Mouse (Mus musculus): Measurements from ENCODE around the gene Hdac11.
"Not testable (repeated sequence)": the region's sequence is repeated elsewhere in the genome, so short reads cannot be mapped to it uniquely, and the experiment has no call there.

The Hdac11 gene

GRCm38 (mm10) chr6:91202571-91202970 lies 46.1 kb downstream of the Hdac11 start:
- no peak for DNase-seq (ENCODE audit: low spot score in 2 of 2)

DNA sequence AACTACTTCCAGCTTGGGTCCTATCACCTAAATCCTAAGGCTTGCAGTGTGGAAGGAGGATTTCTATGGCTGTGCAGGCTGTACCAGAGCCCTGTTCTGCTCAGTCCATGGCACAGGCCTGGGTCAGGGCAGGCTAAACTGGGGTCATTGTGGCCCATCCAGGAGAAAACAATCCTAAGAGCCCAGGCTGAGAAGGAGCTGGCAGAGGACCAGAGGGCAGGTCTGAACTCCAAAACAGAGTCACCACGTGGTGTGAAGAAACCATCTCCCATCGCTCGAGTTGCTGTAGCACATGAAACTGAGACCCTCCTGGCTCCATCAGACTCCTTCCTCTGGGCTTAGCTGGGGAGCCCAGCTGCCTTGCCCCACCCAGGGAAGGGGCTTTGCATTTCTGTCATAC lies 48.9 kb downstream of the Hdac11 start:
- DNase-seq (ENCODE audit: low spot score in 2 of 2) = no peak

DNA sequence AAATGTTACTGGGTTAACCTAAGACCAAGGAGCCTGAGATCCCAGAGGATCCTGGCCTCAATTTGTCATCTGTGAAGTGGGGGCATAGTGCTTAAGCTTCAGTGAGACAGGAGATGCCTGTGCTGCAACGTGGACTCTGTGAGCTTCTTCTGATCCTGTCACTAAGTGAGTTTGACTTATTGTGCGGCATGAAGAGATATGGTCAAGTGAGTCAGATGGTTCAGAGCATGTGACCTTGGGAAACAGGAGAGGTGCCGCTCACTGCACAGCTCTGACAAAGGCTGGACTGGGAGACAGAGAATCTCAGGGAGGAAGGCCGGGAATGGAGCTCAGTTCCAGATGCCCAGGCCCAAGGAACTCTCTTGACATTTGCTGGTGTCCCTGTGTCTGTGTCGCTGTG lies 49.3 kb downstream of the Hdac11 start:
- DNase-seq (ENCODE audit: low spot score in 2 of 2) = no peak

DNA sequence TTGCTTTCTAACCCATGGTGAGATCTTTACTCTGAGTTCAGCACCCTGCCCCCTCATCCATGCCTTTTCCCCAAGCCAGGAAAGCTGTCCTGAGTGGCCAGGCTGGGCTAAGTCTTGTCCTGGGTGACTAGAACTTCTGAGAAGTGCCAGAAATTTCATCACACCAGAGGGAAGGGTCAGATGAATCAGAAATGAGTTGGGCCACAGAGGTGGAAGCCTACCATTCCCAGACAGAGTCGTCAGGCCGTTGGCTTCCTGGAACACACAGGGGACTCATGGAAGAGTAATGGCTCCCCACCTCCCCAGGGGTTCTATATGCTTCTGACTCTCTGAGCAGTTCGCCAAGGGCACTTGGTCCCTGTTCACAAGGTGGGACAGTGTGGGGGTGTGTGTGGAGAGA lies 51.0 kb downstream of the Hdac11 start:
- DNase-seq (ENCODE audit: low spot score in 2 of 2) = no peak

DNA sequence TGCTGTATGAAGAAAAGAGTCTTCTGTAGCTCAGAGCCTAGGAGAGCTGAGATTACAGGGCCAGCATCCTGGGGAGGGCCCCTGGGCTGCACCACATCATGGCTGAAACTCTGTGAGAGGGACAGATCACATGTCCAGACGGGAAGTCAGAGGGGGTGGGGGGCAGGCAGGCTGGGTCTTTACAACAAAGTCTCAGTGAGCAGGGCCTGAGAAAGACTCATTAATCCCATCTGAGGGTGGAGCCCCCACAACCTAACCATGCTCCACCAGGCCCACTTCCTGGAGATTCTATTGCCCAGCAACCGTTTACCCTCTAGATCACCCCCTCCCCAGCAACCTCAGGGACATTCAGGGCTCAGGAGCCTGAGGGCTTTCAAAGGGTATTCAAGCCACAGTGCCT lies 53.3 kb downstream of the Hdac11 start:
- no peak for DNase-seq (ENCODE audit: low spot score in 2 of 2)

DNA sequence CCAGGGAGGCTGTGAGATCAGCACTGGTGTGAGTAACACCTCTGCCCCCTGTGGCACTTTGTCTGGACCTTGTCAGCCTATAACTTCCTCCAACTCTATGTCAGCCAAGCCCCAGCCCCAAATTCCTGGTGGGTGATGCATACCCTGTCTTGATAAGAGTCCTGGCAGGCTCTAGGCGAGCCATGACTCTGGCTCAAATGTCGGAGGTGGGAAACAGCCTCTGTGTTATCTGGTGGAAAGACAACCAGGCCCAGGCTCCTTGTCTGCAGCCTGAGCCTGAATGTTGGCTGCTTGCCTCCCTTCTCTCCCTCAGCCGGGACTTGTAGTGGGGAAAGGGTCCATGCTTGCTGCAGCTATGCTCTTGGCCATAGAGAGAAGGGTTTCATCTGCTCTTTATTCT lies 54.4 kb downstream of the Hdac11 start:
- no peak for DNase-seq (ENCODE audit: low spot score in 2 of 2)

DNA sequence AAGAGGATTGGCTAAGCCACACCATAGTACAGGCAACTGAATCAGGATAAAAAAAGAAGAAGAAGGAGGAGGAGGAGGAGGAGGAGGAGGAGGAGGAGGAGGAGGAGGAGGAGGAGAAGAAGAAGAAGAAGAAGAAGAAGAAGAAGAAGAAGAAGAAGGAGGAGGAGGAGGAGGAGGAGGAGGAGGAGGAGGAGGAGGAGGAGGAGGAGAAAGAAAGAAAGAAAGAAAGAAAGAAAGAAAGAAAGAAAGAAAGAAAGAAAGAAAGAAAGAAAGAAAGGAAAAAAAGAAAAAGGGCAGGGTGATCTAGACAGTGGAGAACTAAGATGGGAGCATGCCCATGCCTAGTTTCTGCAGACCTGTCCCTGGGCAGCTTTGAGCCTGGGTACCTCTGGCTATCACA lies 55.7 kb downstream of the Hdac11 start, which contains the start of gene Fbln2:
Fbln2 (plus strand) TSS at position 301 of the 400 bp plus-strand sequence.
- not testable (repeated sequence) for DNase-seq (ENCODE audit: low spot score in 2 of 2)

DNA sequence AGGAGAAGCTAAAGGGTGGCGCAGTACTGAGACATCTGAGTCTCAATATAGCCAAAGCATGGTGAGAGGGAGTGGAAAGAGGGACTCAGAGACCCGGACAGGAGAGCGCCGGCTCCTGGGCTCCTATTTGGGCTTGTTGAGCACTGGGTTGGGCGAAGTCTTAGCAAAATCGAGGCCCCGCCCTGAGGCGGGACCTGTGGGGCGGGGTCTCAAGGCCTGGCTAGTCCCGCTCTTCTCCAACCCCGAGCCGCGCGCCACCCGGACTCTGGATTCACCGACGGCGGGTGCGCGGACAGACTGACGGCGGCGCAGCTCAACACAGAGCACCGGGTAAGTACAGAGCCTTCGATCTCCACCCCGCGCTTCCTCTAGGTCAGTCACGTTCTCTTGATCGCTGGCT lies 56.1 kb downstream of the Hdac11 start:
- DNase-seq (ENCODE audit: low spot score in 2 of 2) = peak in 1 of 2 experiments; percentile 10

GRCm38 (mm10) chr6:91213287-91214218 lies 57.1 kb downstream of the Hdac11 start:
- DNase-seq (ENCODE audit: low spot score in 2 of 2) = no peak

GRCm38 (mm10) chr6:91215454-91215853 lies 59.0 kb downstream of the Hdac11 start:
- no peak for DNase-seq (ENCODE audit: low spot score in 2 of 2)

DNA sequence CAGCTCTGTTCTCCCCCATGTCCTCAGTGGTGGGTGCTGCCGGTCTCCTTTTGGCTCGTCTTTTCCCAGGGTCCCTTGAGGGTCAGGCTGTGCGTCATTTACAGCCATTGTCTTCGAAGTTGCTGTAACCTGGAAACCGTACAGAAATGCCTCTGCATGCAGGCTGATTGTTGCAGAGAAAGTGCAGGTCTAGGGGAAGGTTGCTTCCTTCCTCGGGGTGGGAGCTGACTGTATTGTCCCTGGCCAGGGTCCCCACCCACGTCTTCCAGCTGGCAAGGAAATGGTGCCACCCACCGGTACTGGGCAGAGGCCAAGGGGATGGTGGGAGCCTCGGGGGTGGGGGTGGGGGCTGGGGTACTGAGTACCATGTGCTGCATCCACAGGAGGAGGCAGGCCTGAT lies 62.0 kb downstream of the Hdac11 start:
- no peak for DNase-seq (ENCODE audit: low spot score in 2 of 2)

GRCm38 (mm10) chr6:91218871-91219270 lies 62.4 kb downstream of the Hdac11 start:
- DNase-seq (ENCODE audit: low spot score in 2 of 2) = no peak

GRCm38 (mm10) chr6:91220062-91220461 lies 63.6 kb downstream of the Hdac11 start:
- DNase-seq (ENCODE audit: low spot score in 2 of 2) = no peak

DNA sequence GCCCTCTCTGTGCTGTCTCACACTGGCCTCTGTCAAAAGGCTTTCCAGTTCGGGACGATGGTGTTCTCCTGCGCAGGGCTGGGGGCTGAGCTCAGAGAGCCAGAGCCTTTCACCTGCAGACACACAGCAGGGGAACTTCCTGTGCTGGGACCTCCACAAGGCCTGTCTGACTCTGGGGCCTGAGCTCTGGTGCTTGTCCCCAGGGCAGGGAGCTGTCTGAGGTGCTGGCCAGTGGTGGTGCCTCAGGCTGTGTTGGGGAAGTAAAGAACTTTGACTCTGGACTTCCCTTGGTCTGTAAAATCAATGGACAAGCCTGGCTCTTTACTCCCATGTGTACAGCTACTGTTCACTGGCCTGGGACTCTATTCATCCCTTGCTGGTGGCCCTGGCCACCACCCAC lies 64.6 kb downstream of the Hdac11 start:
- peak in 1 of 2 experiments; percentile 8 for DNase-seq (ENCODE audit: low spot score in 2 of 2)

GRCm38 (mm10) chr6:91222694-91223346 lies 66.4 kb downstream of the Hdac11 start:
- DNase-seq (ENCODE audit: low spot score in 2 of 2) = no peak

All from thymus, postnatal 10 days (tissue).